Mouse (Mus musculus) cerebellum, postnatal 14 days (tissue): ENCODE results near the gene Naa35.
A peak's percentile ranks its signal among the peaks of the same experiment; 100 is the strongest.
"Not testable (repeated sequence)": the region's sequence is repeated elsewhere in the genome, so short reads cannot be mapped to it uniquely, and the experiment has no call there.

Source experiments
- DNase-seq, 2 experiments: peaks; one replicate each; pipeline ENCODE4 v3.0.0; 2021; ENCODE audit warnings: mixed read lengths in 2 of 2

Naa35 gene

GRCm38 (mm10) chr13:59580954-59581353 lies 4.1 kb upstream of the Naa35 start:
- no peak for DNase-seq

- peak; percentile 74 to 76 for DNase-seq
Observed at GRCm38 (mm10) chr13:59584481-59584880, 578 bp upstream of the Naa35 start.

GRCm38 (mm10) chr13:59585648-59586005 lies 568 bp downstream of the Naa35 start:
- peak in 1 of 2 experiments; percentile 61 for DNase-seq

- no peak for DNase-seq
Observed at GRCm38 (mm10) chr13:59587201-59587600, 2.1 kb downstream of the Naa35 start.

DNA sequence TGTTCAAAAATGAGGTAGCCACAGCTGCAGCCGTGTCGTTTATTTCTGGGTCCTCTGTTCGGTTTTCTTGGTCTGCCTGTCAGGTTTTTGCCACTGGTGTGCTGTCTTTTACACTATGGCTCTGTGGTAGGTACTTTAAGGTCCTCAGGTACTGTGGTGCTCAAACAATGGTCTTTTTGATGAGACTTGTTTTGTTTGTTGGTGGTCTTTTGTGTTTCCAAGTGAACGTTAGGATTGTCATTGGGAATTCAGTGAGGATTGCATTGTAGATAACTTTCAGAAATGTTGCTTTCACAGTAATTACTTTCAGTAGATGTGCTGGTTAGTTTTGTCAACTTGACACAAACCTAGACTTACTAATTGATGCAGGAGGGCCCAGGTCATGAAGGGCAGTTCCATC lies 4.6 kb downstream of the Naa35 start:
- DNase-seq, result no peak

DNA sequence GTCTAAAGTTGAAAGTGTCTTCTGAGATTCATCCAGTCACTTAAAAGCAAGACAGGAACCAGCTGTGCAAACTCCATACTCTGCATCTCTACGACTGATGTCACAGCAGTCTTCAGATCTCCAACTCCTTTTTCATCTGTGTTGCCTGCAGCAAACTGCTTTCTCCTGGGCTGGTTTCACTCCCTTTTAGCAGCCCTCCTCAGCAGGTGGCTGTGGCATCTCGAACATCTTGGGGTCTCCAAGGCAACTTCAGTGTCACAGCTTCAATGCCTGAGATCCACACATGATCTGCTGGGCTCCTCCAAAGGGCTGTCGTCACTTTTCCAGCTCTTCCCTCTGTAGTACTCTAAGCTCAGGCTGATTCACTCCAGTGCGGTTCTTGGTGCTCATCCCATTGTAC lies 5.6 kb downstream of the Naa35 start:
- no peak for DNase-seq

GRCm38 (mm10) chr13:59592058-59592457 lies 7.0 kb downstream of the Naa35 start:
- not testable (repeated sequence) for DNase-seq

DNA sequence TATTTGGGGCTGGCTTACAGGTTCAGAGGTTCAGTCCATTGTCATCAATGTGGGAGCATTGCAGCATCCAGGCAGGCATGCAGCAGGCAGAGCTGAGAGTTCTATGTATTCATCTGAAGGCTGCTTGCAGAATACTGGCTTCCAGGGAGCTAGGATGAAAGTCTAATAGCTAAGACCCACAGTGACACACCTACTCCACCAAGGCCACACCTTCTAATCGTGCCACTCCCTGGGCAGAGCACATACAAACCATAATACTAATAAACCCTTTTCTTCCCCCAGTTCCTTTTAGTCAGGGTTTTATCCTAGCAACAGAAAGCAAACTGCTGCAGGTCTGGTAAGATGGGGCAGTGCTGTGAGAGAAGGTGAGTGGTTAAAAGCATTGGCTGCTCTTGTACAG lies 7.6 kb downstream of the Naa35 start:
- DNase-seq, result no peak

DNA sequence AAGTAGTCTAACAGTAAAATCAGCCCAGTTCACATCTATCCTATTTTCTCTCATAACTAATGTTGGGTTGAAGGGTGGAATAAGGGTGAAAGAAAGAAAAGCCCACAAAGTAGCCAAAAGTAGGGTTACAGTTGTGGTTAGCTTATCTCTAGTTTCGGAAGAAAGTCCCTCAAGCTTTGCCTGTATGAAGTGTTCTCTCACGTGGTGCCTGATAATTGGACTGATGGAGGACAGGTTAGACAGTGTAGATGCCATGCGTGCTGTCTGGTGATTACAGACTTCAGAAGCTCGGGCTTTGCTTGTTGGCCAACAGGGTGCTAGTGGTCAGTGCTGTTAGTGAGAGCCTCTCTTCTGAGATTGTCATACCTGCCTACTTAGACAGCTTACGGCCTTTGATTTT lies 18.0 kb downstream of the Naa35 start:
- DNase-seq, result no peak

- DNase-seq, result no peak
Observed at GRCm38 (mm10) chr13:59604511-59604910, 19.5 kb downstream of the Naa35 start.

- no peak for DNase-seq
Observed at GRCm38 (mm10) chr13:59605221-59605922, 20.3 kb downstream of the Naa35 start.

DNA sequence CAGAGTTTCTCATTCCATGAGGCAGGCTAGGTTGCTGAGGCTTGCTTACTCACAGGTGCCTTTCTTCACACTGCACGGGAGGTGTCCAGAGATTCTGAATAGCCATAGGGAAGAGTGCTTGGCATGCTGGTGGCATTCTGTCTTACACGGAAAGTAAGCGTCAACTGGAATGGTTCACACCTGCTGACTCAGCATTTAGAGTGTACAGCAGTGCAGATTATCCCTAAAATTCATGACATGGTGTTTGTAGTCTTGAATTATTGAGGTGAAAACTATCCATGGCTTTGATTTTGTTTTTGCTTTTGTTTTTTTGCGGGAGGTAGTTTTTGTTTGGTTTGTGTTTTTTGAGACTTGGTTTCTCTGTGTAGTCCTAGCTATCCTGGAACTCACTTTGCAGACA lies 24.8 kb downstream of the Naa35 start:
- DNase-seq, result no peak

DNA sequence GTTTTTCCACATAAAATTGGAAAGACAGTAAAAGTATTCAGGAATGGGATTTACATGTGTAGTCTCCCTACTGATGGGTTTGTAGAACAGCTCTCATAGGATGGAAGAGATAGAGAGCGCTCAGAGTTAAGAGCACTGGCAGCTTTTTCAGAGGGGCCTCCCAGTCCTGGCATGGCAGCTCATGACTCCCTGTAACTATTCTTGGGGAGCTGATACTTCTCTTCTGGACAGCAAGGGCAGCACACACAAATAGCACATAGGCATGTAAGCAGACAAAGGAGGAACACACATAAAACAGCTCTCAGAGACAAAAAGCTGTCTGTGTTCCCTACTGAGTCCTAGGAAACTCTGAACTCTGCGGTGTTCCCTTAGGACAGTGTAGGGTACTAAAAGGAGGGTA lies 25.4 kb downstream of the Naa35 start:
- no peak for DNase-seq

GRCm38 (mm10) chr13:59613868-59614267 lies 28.8 kb downstream of the Naa35 start:
- no peak for DNase-seq

DNA sequence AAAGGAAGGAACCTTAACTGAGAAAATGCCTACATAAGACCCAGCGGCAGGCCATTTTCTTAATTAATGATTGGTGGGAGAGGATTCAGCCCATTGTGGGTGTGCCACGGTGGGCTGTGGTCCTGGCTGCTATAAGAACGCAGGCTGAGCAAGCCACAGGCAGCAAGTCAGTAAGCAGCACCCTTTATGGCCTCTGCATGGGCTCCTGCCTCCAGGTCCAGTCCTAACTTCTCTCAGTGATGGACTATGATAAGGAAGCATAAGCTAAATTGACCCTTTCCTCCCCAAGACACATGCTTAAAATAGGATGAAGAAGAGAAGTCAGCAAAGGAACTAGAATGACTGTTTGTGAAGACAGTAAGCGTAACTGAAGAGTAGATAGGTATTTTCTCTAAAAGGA lies 30.1 kb downstream of the Naa35 start:
- no peak for DNase-seq

DNA sequence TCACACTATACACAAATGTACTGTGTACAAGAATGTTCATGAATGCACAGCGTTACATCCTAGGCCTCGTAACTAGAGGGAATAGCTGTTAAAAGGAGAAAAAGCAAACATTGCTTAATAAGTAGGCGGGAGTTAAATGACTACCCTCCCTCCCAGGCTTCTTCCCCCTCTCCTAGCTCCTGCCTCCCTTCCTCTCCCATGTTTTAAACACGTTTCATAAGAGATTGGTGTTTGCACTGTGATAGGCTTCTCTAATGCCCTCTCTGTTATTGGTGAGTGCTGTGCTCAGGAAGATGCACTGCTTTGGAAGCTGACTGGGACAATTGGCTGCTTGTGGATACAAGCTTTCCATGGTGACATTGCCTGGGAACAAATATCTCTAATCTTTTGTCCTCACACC lies 30.5 kb downstream of the Naa35 start:
- no peak for DNase-seq

- DNase-seq, result no peak
Observed at GRCm38 (mm10) chr13:59618463-59618862, 33.4 kb downstream of the Naa35 start.

DNA sequence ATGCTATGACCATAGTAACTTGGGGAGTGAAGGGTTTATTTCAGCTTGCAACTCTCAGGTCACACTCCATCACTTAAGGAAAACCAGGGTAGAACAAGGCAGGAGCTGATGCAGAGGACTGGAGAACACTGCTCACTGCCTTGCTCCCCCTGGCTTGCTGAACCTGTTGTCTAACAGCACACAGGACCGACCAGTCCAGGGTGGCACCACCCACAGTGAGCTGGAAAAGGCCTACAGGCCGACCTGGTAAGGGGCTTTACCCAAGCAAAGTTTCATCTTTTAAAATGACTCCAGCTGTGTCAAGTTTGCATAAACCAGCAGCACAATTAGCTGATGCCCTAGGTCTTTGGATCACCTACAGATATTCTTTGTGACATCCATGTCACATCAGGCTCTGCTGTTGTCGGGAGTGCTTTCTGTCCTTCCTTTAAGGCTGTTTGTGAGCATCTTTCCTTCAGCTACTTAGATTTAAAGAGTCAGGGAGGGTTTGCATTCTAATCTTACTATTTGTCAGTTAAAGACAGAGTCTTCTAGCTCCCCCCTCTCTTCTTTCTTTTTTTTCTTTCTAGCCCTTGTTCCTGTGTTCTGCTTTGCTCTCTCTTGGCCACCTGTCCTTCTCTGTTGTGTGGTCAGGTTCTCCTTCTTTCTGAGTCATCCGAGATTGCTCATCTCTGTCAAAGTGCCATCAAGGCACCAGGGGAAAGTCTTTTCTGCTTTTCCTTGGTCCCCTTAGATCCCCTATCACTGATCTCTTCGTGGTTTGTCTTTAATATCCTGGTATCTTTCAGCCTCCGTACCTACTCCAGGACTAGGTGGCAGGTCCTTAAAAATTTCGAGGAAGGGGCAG lies 36.8 kb downstream of the Naa35 start:
- DNase-seq, result no peak

- DNase-seq, result no peak
Observed at GRCm38 (mm10) chr13:59624389-59624788, 39.3 kb downstream of the Naa35 start.

DNA sequence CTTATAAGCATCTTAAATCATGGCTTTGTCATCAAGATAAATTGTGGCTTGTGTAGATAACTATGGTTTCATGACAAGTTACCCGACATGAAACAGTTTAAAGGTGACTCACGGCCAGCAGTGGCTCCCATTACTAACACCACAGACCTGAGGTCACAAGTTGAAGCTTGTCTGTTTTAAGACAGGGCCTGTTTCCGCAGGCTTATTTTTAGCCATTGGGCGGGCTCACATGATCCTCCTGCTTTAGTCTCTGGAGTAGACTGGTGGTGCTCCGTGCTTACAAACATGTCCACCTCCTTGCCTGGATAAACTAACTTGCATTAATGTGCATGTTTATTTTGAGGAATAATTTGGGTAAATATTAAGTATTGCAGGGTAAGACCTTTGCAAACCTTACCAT lies 39.8 kb downstream of the Naa35 start:
- no peak for DNase-seq

DNA sequence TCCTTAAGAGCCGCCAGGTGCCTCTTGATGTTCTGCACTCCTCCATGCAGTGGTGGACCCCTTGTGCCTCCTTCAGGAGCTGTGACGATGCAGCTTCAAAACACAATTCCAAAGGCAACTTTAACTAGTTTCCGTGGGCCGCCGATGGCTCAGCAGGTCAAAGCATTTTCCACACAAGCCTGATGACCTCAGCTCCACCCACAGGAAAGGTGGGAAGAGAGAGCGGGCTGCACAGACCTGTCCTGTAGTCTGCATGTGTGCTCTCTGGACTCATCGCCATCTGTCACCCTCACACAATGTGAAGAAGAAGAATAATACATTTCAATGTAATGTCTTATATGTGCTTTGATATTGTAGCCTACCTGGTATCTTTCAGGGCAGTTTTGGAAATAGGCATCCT lies 41.7 kb downstream of the Naa35 start:
- DNase-seq, result peak; percentile 47 to 59

DNA sequence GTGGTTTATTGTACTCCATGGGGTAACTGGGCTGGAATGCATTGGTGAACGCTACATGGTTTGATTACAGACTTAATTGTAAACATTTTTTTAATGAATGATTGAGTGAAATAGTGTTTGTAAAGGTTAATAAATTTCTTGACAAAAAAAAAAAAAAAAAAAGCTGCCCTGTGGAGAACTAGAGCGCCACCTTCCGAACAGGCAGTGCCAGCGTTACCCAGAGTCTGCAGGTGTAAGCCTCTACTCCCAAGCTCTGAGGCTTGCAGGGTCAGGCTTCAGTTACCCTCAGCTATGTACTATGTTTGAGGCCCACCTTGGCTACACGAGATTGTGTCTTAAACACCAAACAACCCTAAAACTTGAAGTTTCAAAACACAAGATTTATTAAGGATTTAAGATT lies 49.6 kb downstream of the Naa35 start:
- DNase-seq, result no peak

GRCm38 (mm10) chr13:59637800-59638199 lies 52.7 kb downstream of the Naa35 start:
- no peak for DNase-seq

GRCm38 (mm10) chr13:59639368-59640177 lies 54.5 kb downstream of the Naa35 start:
- peak; percentile 76 to 84 for DNase-seq
